Mouse (Mus musculus): ENCODE data around the gene Gm21440. TPM values are rescaled to one million over a fixed set of nuclear protein-coding genes. Genes with fewer than 3 reads are reported as not detected.
"Not testable (repeated sequence)": the region's sequence is repeated elsewhere in the genome, so short reads cannot be mapped to it uniquely, and the experiment has no call there.

The Gm21440 gene
- polyA plus RNA-seq (2016; fragmentation: Nextera tagmentation; extraction: Ambion mirVana), result not detected in 2 replicates

DNA sequence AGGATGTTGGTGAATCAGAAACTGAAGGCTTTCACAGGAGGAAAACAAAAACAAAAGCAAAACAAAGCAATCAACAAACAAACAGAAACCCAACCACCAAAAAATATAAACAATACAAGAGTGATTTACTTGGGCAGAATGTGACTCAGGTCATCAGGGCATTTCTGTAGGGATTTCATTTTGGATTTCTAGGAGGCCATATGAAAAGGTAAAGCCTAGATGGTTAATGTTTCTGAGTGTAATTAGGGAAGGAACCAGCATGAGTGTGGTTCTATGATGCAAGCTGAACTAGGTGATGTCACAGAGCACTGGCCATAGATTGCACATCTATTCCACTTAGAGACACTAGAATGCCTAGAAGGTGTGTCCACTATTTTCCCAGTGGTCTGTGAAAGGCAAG, at the start of gene Gm21440, which contains the start of gene Gm21454:
Gene Gm21440, plus strand, starts transcription at position 301 of the 400 bp plus-strand sequence.
Gene Gm21454, plus strand, starts transcription at position 352 of the 400 bp plus-strand sequence.
- H3K36me3 ChIP-seq; H3K27me3 ChIP-seq (ENCODE audit: insufficient read depth, poor library complexity, severe bottlenecking); H3K4me3 ChIP-seq; H3K27ac ChIP-seq; H3K4me1 ChIP-seq; H3K9me3 ChIP-seq; DNase-seq (ENCODE audit: low spot score): not testable (repeated sequence)

- H3K27me3 ChIP-seq (ENCODE audit: insufficient read depth, poor library complexity, severe bottlenecking); H3K4me1 ChIP-seq; H3K4me3 ChIP-seq; H3K36me3 ChIP-seq; DNase-seq (ENCODE audit: low spot score); H3K9me3 ChIP-seq; H3K27ac ChIP-seq: not testable (repeated sequence)
- WGBS, result no CpG with 5 or more reads among the region's 3 CpGs
Observed at GRCm38 (mm10) chrY:13223828-13224227, 28.4 kb upstream of the Gm21440 start, which contains the start of gene Gm21828. TSS of gene Gm21828 (minus strand) at chrY:13223928.

Other genes starting within 250 kb of the Gm21440 start
- gene Gm20807, start 209.5 kb upstream of the Gm21440 start, polyA plus RNA-seq (2016; fragmentation: Nextera tagmentation; extraction: Ambion mirVana), result not detected in 2 replicates
- gene Gm21891, start 118.9 kb upstream of the Gm21440 start, polyA plus RNA-seq (2016; fragmentation: Nextera tagmentation; extraction: Ambion mirVana), result not detected in 2 replicates
- gene Gm21425, start 90.4 kb upstream of the Gm21440 start, polyA plus RNA-seq (2016; fragmentation: Nextera tagmentation; extraction: Ambion mirVana), result not detected in 2 replicates
- gene Gm21828, start 28.5 kb upstream of the Gm21440 start, polyA plus RNA-seq (2016; fragmentation: Nextera tagmentation; extraction: Ambion mirVana), result not detected in 2 replicates
- not detected in 2 replicates for gene Gm21454, start 51 bp downstream of the Gm21440 start, polyA plus RNA-seq (2016; fragmentation: Nextera tagmentation; extraction: Ambion mirVana)
- gene Gm21725, start 96.7 kb downstream of the Gm21440 start, polyA plus RNA-seq (2016; fragmentation: Nextera tagmentation; extraction: Ambion mirVana), result not detected in 2 replicates
- gene Gm21866, start 213.2 kb downstream of the Gm21440 start, polyA plus RNA-seq (2016; fragmentation: Nextera tagmentation; extraction: Ambion mirVana), result not detected in 2 replicates
- not detected in 2 replicates for gene Gm20773, start 241.6 kb downstream of the Gm21440 start, polyA plus RNA-seq (2016; fragmentation: Nextera tagmentation; extraction: Ambion mirVana)

Data from heart, embryonic 10.5 days (tissue).